Mouse (Mus musculus) spleen, postnatal 0 days (tissue): Measurements from ENCODE around the gene Spata5. TPM values are rescaled to one million over a fixed set of nuclear protein-coding genes. Genes with fewer than 3 reads are reported as not detected.

ENCODE experiments used
- polyA plus RNA-seq: library from polyadenylated mRNA; unstranded; fragments of >200 nt; fragmentation: Nextera tagmentation; extraction: Ambion mirVana; gene quantifications from 2 replicates; pipeline ENCODE4 v1.2.1, GENCODE M21; 2015

Spata5 gene
- 17.6 and 24.6 TPM in 2 replicates for polyA plus RNA-seq

GRCm38 (mm10) chr3:37419458-37419991, at the start of gene Spata5:
Gene Spata5, plus strand, starts transcription at chr3:37419896.

GRCm38 (mm10) chr3:37420072-37420471, 376 bp downstream of the Spata5 start, which contains the start of gene Nudt6:
Gene Nudt6, minus strand, starts transcription at chr3:37420211.

Other genes starting within 250 kb of the Spata5 start
- not detected in 2 replicates for gene Il21, start 187.3 kb upstream of the Spata5 start, polyA plus RNA-seq
- gene Bbs12, start 107.3 kb upstream of the Spata5 start, polyA plus RNA-seq, result 6.5 and 6.8 TPM in 2 replicates
- 4.0 and 5.6 TPM in 2 replicates for gene Cetn4, start 107.2 kb upstream of the Spata5 start, polyA plus RNA-seq
- gene Fgf2, start 71.5 kb upstream of the Spata5 start, polyA plus RNA-seq, result 2.0 and 2.7 TPM in 2 replicates
- gene Nudt6, start 315 bp downstream of the Spata5 start, polyA plus RNA-seq, result 7.1 and 7.8 TPM in 2 replicates
- gene Spry1, start 220.1 kb downstream of the Spata5 start, polyA plus RNA-seq, result 2.5 and 2.7 TPM in 2 replicates